Mouse (Mus musculus): ENCODE measurements at regions not wholly inside any gene's neighbourhood (a gene's known extent, or its start where the extent isn't known, plus 50 kb on each side); places are given as distances from the start of the nearest gene placed in this dataset.

DNA sequence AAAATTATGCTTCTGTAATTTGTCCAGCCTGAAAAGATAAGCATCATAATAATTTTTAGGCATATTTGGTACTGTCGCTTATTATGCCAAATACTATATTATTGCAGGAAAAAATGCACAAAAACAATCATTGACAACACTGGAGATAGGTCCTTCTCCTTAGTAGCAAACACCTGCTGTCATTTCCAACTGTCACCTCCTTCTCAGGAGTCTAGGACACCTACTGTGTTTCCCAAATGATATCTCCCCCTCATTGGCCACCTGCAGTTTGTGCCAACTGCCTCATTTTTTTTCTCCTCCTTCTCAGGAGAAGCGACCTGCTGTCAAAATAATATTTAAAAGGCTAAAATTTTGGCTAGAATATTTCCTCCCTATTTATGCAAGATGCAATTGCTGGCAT is 202.1 kb upstream of the Pabpc5 start:
- peak; percentile 27 for DNase-seq
